Mouse (Mus musculus) left cerebral cortex, postnatal 14 days (tissue): ENCODE results near the gene Ndufa6. TPM values are rescaled to one million over a fixed set of nuclear protein-coding genes. Genes with fewer than 3 reads are reported as not detected.
"Not testable (repeated sequence)": the region's sequence is repeated elsewhere in the genome, so short reads cannot be mapped to it uniquely, and the experiment has no call there.

Experiments
- DNase-seq, 2 experiments: peaks; one replicate each; pipeline ENCODE4 v3.0.0; 2021 to 2022; ENCODE audit warnings: low spot score in 2 of 2, mixed read lengths in 1 of 2
- intact Hi-C: fragments of 180-260 bp; cut with DNase I; formaldehyde crosslinking; loops from one replicate; pipeline ENCODE4 v1.15.1; 2025
- long read RNA-seq, 2 experiments: library from polyadenylated mRNA; stranded (forward); transcript quantifications; one replicate each; pipeline ENCODE4 v2.0.0; 2021
- total RNA-seq, 2 experiments: library from RNA; stranded (reverse); gene quantifications; 2 replicates each; pipeline ENCODE4 v1.2.3; 2021

Gene Ndufa6
- 100 to 1,000 TPM; 174 to 193 TPM for total RNA-seq
- long read RNA-seq, experiment 1, transcript Ndufa6-201 (3 exons, 590 nt): major isoform, 113 of 122 reads
- long read RNA-seq, experiment 1, partial matches to known transcripts: 3 of 122 reads
- long read RNA-seq, experiment 1, other reads (novel, unspliced or antisense): 2 of 122 reads
- long read RNA-seq, experiment 2, transcript Ndufa6-205 (2 exons, 382 nt): minor isoform, 9 of 108 reads
- long read RNA-seq, experiment 2, transcript Ndufa6-201 (3 exons, 590 nt): major isoform, 93 of 108 reads
- long read RNA-seq, experiment 2, partial matches to known transcripts: 0 of 108 reads
- long read RNA-seq, experiment 2, other reads (novel, unspliced or antisense): 4 of 108 reads

DNA sequence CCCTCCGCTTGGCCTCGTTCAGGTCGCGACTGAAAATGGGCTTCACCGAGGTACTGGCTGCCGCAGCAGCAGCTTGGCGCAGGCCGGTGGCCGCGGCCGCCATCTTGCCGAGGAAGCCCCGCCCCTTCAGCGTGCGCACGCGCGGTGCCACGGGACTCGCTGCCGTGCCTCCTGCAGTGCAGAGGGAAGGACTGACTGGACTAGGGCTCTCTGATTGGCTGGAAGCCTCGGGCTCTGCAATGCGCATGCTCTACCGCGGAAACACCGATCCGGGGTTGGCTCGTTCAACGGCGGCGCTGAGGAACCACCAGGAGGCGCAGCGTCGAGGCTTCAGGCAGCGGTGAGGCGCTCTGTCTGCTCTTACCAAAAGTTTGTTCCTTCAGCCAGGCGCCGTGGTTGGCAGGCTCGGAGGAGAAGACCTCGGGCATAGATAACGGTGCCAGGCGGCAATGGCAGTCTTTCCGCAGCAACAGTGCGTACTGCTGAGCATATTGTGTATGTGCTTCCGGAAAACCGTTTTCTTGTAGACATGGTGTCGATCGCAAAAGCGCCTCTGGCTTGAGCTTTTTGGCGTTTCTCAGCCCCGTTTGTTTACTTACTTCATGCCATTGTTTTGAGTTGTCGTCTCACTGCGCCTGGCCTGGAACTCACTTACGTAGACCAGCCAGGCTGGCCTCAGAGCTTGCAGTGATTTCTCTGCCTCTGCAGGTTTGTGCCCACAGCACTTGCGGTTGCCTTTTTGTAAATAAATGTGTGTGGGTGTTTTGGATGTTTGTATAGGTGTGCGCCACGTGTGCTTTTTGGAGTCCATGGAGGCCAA lies at the start of gene Ndufa6:
TSS of gene Ndufa6 (minus strand) at position 197 of the 820 bp plus-strand sequence.
- DNase-seq: peak; percentile 98
- intact Hi-C loops: loop anchor here (1.0 kb wide), 1 partner anchor 63 kb away; no protein-coding TSS in a partner anchor

- DNase-seq: no peak
- intact Hi-C loops: loop anchor here (5.0 kb wide), 1 partner anchor 39 kb away; no protein-coding TSS in a partner anchor
Measured at GRCm38 (mm10) chr15:82403606-82404005, 49.5 kb upstream of the Ndufa6 start.

DNA sequence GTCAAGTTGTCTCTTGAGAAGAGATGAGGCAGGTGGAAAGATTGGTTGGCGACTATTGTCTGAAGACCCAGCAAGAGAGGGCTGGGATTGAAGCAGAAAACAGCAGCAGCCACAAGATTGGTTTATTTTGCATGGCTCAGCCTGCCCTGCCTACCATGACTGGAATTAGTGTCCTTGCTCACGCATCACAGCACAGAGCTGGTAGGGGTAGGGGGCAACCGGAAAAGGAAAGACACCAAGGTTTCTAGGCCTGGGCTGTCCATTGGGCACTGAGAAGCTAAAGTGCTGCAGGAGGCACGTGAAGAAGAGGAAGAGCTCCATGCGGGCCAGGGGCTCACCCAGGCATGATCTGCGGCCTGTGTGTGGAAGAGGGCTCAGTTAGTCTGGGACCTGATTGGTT lies 48.6 kb upstream of the Ndufa6 start:
- intact Hi-C loops: loop anchor here (5.0 kb wide), 1 partner anchor 40 kb away; no protein-coding TSS in a partner anchor
- no peak for DNase-seq

DNA sequence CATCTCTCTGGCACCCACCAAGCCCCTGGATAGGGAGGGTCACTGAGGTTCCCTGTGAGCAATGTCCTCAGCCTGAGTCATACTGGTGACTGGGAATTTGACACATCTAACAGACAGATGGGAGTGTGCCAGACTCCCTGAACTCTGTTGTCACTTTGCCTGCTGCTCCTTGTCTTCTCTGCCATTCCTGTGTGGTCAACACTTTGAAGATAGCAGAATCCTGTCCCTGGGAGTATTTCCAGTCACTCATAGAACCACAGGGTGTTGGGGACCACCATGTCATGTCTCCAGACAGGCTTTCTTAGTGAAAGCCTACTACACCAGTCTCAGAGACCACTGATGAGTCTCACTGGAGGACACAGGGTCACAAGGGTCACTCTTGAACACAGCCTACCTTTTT lies 48.0 kb upstream of the Ndufa6 start:
- intact Hi-C loops: loop anchor here (5.0 kb wide), 1 partner anchor 40 kb away; no protein-coding TSS in a partner anchor
- no peak for DNase-seq

GRCm38 (mm10) chr15:82401516-82401915 lies 47.4 kb upstream of the Ndufa6 start:
- intact Hi-C loops: loop anchor here (5.0 kb wide), 1 partner anchor 41 kb away; no protein-coding TSS in a partner anchor

DNA sequence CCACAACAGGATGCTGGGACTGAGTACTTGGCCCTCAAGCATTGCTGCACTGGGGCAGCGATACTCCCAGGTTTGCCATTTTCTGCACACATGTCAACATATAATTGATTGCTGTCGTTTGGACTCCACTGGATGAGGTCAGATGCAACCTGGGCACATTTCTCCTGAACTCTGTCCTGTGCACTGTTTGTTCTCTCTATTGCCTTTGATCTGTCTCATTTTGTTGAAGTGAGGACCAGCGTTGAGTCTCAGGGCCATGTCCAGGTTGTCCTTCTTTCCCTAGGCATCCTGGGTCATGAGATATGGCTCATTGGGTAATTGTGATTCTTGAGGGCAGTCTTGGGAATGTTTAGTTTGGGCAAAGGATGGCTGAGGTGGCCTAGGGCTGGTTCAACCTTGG lies 41.8 kb upstream of the Ndufa6 start:
- intact Hi-C loops, DNase-seq: not testable (repeated sequence)

More at GRCm38 (mm10) chr15:82401516-82401915, 47.4 kb upstream of the Ndufa6 start:
- DNase-seq: no peak

- intact Hi-C loops, DNase-seq: not testable (repeated sequence)
Measured at GRCm38 (mm10) chr15:82393922-82394321, 39.8 kb upstream of the Ndufa6 start, which contains the start of gene Cyp2d11. TSS of gene Cyp2d11 (minus strand) at chr15:82394022.

GRCm38 (mm10) chr15:82389916-82390315 lies 35.8 kb upstream of the Ndufa6 start:
- DNase-seq, intact Hi-C loops: not testable (repeated sequence)

- no peak for DNase-seq
- intact Hi-C loops: no loop called here
Measured at GRCm38 (mm10) chr15:82385729-82386128, 31.6 kb upstream of the Ndufa6 start.

DNA sequence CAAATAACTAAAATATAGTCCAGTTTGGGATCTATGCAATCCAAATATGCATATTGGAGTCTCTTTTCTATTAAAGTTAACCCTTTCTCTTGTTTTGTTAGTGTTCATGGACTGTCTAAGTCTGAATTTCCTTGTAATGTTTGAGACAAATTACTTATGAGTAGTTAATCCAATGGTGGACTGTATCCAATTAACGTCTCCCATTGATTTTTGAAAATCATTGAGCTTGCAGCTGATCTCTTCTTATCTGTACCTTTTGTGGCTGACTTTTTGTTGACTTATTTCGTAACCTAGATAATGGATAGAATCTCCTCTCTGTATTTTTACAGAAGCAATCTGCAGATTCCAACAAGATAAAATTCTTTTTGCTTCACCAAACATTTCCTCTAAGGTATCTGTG lies 28.3 kb upstream of the Ndufa6 start:
- no peak for DNase-seq
- intact Hi-C loops: no loop called here

DNA sequence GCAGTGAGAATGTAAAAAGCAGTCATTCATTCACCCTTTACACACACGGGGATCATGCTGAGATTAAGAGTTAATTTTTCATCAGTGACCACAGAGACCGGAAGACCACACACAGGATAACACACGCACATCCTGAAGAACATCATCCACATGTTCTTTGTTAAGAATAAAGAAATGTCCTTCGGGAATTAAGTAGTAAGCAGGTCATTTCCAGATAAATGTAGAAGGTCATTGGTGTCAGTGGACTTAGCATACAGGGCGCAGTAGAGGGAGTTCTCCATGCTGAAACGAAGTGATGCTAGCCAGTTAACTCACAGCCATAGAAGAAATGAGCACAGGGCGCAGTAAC lies 26.6 kb upstream of the Ndufa6 start:
- DNase-seq: no peak
- intact Hi-C loops: no loop called here

- intact Hi-C loops: loop anchor here (5.0 kb wide), 1 partner anchor 37 kb away; no protein-coding TSS in a partner anchor
- DNase-seq: no peak
Measured at GRCm38 (mm10) chr15:82379871-82380713, 26.0 kb upstream of the Ndufa6 start, which contains the start of gene Cyp2d22. TSS of gene Cyp2d22 (minus strand) at chr15:82380260.

DNA sequence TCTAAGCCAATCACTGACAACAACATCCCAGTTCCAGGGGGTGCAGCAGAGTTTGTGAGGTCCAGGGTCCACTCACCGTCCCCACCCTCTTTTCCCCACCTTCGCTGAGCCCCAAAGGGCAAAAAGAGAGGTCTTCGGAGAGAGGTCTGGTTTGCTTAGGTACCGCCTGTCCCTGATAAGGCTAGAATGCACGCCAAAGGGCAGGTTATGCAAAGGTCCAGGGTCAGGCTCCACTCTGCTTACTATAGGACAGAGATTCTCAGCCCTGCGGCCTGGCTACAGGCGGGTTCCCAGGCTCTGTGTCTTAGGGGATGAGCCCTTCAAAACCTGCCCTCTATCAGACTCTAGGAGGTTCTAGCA lies 25.4 kb upstream of the Ndufa6 start:
- no peak for DNase-seq
- intact Hi-C loops: loop anchor here (5.0 kb wide), 1 partner anchor 38 kb away; no protein-coding TSS in a partner anchor

- intact Hi-C loops: loop anchor here (5.0 kb wide), 1 partner anchor 39 kb away; no protein-coding TSS in a partner anchor
- DNase-seq: peak in 1 of 2 experiments; percentile 42
Measured at GRCm38 (mm10) chr15:82378261-82379180, 24.4 kb upstream of the Ndufa6 start.

DNA sequence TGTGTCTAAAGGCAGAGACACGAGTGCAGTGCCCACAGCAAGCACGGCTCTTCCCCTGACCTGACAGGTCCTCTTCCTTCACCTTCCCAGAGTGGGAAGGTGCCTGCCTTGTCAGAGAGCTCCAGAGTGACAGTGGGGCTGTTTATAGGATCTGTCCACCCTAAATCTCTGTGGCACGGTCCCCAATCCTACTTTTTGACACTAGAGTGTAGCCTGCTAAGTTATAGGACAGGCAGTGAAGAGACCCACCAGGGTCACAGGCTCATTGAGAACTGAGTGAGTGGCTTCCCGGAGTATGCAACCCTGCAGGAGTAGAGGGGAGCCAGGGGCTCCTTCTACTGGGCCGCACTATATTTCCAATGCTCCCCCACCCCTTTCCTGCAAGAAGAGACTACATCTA lies 23.6 kb upstream of the Ndufa6 start:
- DNase-seq: no peak
- intact Hi-C loops: loop anchor here (5.0 kb wide), 1 partner anchor 40 kb away; no protein-coding TSS in a partner anchor

DNA sequence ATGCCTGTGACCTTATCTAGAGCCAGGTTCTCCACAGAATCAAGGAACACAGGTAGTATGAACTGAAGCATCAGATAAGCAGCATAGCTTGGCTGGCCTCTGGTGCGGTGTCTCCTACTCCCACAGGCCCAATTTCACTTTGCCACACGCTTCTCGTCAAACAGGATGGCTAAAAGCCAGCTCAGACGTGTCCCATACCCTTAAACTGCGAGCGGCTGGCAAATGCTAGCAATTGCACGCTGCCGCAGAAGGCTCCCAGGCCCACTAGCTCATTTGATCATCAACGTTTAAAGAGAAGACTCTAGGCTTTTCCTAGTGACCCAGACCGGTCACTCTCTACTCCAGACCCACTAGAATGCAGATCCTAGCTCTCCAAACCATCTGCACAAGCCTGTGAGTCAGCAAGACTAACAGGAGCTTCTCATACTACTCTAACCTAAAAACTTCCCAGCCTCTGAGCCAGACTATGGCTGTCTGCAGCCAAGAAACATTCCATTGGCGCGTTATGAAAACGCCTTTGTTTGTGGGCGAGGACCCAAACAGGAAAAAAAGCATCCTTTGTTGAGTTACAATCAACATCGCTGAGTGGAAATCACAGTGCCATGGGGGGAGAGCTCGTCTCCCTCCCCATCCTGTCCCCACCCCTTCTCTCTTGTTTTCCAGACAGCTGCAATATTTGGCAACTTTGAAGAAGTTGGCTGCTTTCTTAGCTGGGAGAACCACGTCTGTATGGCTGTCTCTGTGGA lies 22.4 kb upstream of the Ndufa6 start:
- intact Hi-C loops: loop anchor here (5.0 kb wide), 1 partner anchor 41 kb away; no protein-coding TSS in a partner anchor

DNA sequence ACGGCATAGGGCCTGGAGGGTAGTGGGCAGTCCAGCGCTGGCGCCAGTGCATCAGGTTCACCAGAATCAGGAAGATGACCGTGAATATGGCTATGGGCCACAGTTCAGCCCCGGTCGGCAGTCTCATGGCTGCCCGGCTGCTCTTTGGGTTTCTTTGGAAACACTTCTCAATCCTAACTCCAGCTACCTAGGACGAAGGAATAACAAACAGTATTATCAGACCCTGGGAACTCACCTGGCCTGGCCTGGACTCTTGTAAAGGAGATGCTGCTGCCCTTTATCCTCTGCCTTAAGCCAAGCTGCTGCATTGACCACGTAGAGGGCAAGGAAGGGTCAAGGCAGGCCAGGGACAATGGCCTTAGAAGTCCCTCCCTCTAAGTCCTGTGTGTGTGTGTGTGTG lies 21.7 kb upstream of the Ndufa6 start:
- intact Hi-C loops: loop anchor here (5.0 kb wide), 1 partner anchor 41 kb away; no protein-coding TSS in a partner anchor
- DNase-seq: no peak

More for the DNA sequence above, 22.4 kb upstream of the Ndufa6 start:
- peak; percentile 41 to 80 for DNase-seq
